Mouse (Mus musculus) embryo, embryonic 10.5 days (tissue): ENCODE data around the gene Rhox3g.
"Not testable (repeated sequence)": the region's sequence is repeated elsewhere in the genome, so short reads cannot be mapped to it uniquely, and the experiment has no call there.

Source experiments
- DNase-seq: peaks from one replicate; pipeline ENCODE4 v3.0.0-alpha.2; 2015; ENCODE audit warnings: low spot score

Rhox3g gene

GRCm38 (mm10) chrX:37628512-37628911 is at the start of gene Rhox3g:
TSS of gene Rhox3g (minus strand) at chrX:37628612.
- not testable (repeated sequence) for DNase-seq

- DNase-seq = not testable (repeated sequence)
These were observed 44.8 kb upstream of the Rhox3g start, which contains the start of gene Rhox2h for GRCm38 (mm10) chrX:37673177-37673576. TSS of gene Rhox2h (minus strand) at chrX:37673277.

- DNase-seq = not testable (repeated sequence)
These were observed 40.3 kb upstream of the Rhox3g start, which contains the start of gene Rhox3h for GRCm38 (mm10) chrX:37668664-37669063. TSS of gene Rhox3h (minus strand) at chrX:37668764.

- DNase-seq = not testable (repeated sequence)
These were observed 22.8 kb upstream of the Rhox3g start, which contains the start of gene Rhox4g for GRCm38 (mm10) chrX:37651227-37651626. TSS of gene Rhox4g (minus strand) at chrX:37651327.

GRCm38 (mm10) chrX:37643370-37643769 is 15.0 kb upstream of the Rhox3g start, which contains the start of gene Rhox2g:
TSS of gene Rhox2g (minus strand) at chrX:37643470.
- DNase-seq = not testable (repeated sequence)

GRCm38 (mm10) chrX:37607604-37608003 is 20.8 kb downstream of the Rhox3g start, which contains the start of gene Rhox4f:
TSS of gene Rhox4f (minus strand) at chrX:37607704.
- not testable (repeated sequence) for DNase-seq

GRCm38 (mm10) chrX:37580692-37581091 is 47.7 kb downstream of the Rhox3g start, which contains the start of gene Rhox3f:
TSS of gene Rhox3f (plus strand) at chrX:37580992.
- DNase-seq = not testable (repeated sequence)
